Mouse (Mus musculus): ENCODE results near the gene Otulin.

Otulin gene

GRCm38 (mm10) chr15:27613255-27613654 lies 17.2 kb downstream of the Otulin start:
- DNase-seq (ENCODE audit: low spot score): no peak

- peak; percentile 54 for DNase-seq (ENCODE audit: low spot score)
These were observed 17.8 kb downstream of the Otulin start for GRCm38 (mm10) chr15:27612533-27613221.

GRCm38 (mm10) chr15:27609554-27609953 lies 20.9 kb downstream of the Otulin start:
- DNase-seq (ENCODE audit: low spot score): no peak

GRCm38 (mm10) chr15:27605252-27605651 lies 25.2 kb downstream of the Otulin start:
- no peak for DNase-seq (ENCODE audit: low spot score)

GRCm38 (mm10) chr15:27604558-27604957 lies 25.9 kb downstream of the Otulin start:
- no peak for DNase-seq (ENCODE audit: low spot score)

- DNase-seq (ENCODE audit: low spot score): no peak
These were observed 30.0 kb downstream of the Otulin start for GRCm38 (mm10) chr15:27600524-27600923.

- no peak for DNase-seq (ENCODE audit: low spot score)
These were observed 31.6 kb downstream of the Otulin start for GRCm38 (mm10) chr15:27598786-27599385.

- DNase-seq (ENCODE audit: low spot score): no peak
These were observed 33.0 kb downstream of the Otulin start for GRCm38 (mm10) chr15:27597516-27597915.

- DNase-seq (ENCODE audit: low spot score): no peak
These were observed 33.9 kb downstream of the Otulin start for GRCm38 (mm10) chr15:27596463-27597140.

- no peak for DNase-seq (ENCODE audit: low spot score)
These were observed 34.9 kb downstream of the Otulin start for GRCm38 (mm10) chr15:27595560-27595959.

GRCm38 (mm10) chr15:27594973-27595372 lies 35.5 kb downstream of the Otulin start:
- DNase-seq (ENCODE audit: low spot score): no peak

- DNase-seq (ENCODE audit: low spot score): no peak
These were observed 36.8 kb downstream of the Otulin start for GRCm38 (mm10) chr15:27593717-27594116.

- DNase-seq (ENCODE audit: low spot score): no peak
These were observed 37.7 kb downstream of the Otulin start for GRCm38 (mm10) chr15:27592620-27593320.

GRCm38 (mm10) chr15:27590812-27591211 lies 39.7 kb downstream of the Otulin start:
- no peak for DNase-seq (ENCODE audit: low spot score)

GRCm38 (mm10) chr15:27588087-27588826 lies 42.2 kb downstream of the Otulin start:
- no peak for DNase-seq (ENCODE audit: low spot score)

GRCm38 (mm10) chr15:27586093-27586480 lies 44.4 kb downstream of the Otulin start:
- DNase-seq (ENCODE audit: low spot score): no peak

GRCm38 (mm10) chr15:27585466-27586092 lies 44.9 kb downstream of the Otulin start:
- no peak for DNase-seq (ENCODE audit: low spot score)

GRCm38 (mm10) chr15:27583620-27584019 lies 46.9 kb downstream of the Otulin start:
- no peak for DNase-seq (ENCODE audit: low spot score)

GRCm38 (mm10) chr15:27583042-27583441 lies 47.5 kb downstream of the Otulin start:
- DNase-seq (ENCODE audit: low spot score): peak; percentile 24

GRCm38 (mm10) chr15:27582428-27582827 lies 48.1 kb downstream of the Otulin start:
- peak; percentile 42 for DNase-seq (ENCODE audit: low spot score)

GRCm38 (mm10) chr15:27581640-27582039 lies 48.9 kb downstream of the Otulin start:
- no peak for DNase-seq (ENCODE audit: low spot score)

Measured in c-Kit-positive CD71-positive TER-119-positive erythroid progenitor cells, embryonic 14.5 days (primary cell).